Mouse (Mus musculus) heart, adult 2 months (tissue): ENCODE measurements at regions not wholly inside any gene's neighbourhood (a gene's known extent, or its start where the extent isn't known, plus 50 kb on each side); places are given as distances from the start of the nearest gene placed in this dataset.

Experiments
- CTCF ChIP-seq: fragments of 200-600 bp; IDR thresholded peaks from 2 replicates; pipeline ENCODE4 v1.8.1; 2022; ENCODE audit warnings: antibody characterized with exemption, mild to moderate bottlenecking, moderate library complexity
- POLR2A ChIP-seq: fragments of 200-500 bp; IDR thresholded peaks from 2 replicates; pipeline ENCODE4 v1.6.1; 2011; ENCODE audit warnings: mild to moderate bottlenecking, low read depth, low read length, control low read depth; ENCODE audit not compliant: insufficient read depth

DNA sequence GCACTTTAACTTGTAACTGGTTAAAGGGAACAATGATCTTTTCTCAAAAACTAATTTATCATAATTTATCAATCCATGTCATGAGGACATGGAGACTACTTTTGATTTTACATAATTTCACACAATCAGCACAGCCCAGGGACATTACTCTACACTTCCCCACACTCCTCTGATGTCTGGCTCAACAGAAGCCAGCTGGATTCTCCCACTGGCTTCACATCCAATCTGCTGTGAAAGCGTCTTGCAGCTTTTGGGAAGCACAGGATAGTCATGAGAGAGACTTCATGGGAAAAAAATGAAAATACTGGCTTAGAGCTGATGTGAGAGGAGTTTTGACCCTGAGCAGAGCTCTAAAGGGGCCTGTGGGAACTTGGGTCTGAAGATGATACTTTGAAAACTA lies 61.7 kb upstream of the Hrasls start:
- TF ChIP-seq POLR2A (no peak), CTCF (no peak)
